Mouse (Mus musculus) forebrain, embryonic 14.5 days (tissue): ENCODE measurements at regions not wholly inside any gene's neighbourhood (a gene's known extent, or its start where the extent isn't known, plus 50 kb on each side); places are given as distances from the start of the nearest gene placed in this dataset.

Experiments
- ATAC-seq: fragments of 200-750 bp; cut with Nextera tagmentation; 2 replicates; pipeline ENCODE4 v1.8.0; 2017; ENCODE audit warnings: mild to moderate bottlenecking, moderate library complexity
- DNase-seq: peaks from one replicate; pipeline ENCODE4 v3.0.0-alpha.2; 2015; ENCODE audit warnings: low spot score
- H3K27ac ChIP-seq: fragments of 300-500 bp; sonication (generic); 2 replicates; pipeline ENCODE4 v1.5.1; 2014; ENCODE audit warnings: low read depth, mild to moderate bottlenecking, control low read depth, low read length, moderate library complexity
- H3K27me3 ChIP-seq: fragments of 300-500 bp; sonication (generic); replicated peaks from 2 replicates; pipeline ENCODE4 v1.6.1; 2014; ENCODE audit warnings: low read length, control low read depth, mixed read lengths; ENCODE audit not compliant: control insufficient read depth, insufficient read depth
- H3K36me3 ChIP-seq: fragments of 300-500 bp; sonication (generic); 2 replicates; pipeline ENCODE4 v1.6.1; 2014; ENCODE audit warnings: low read length, control low read depth; ENCODE audit not compliant: control insufficient read depth, insufficient read depth
- H3K4me1 ChIP-seq: fragments of 300-500 bp; sonication (generic); 2 replicates; pipeline ENCODE4 v1.6.1; 2014; ENCODE audit warnings: antibody characterized with exemption, low read length, control low read depth; ENCODE audit not compliant: control insufficient read depth, insufficient read depth
- H3K4me2 ChIP-seq: fragments of 300-500 bp; sonication (generic); 2 replicates; pipeline ENCODE4 v1.6.1; 2014; ENCODE audit warnings: mild to moderate bottlenecking, control low read depth, low read length
- H3K4me3 ChIP-seq: fragments of 300-500 bp; sonication (generic); 2 replicates; pipeline ENCODE4 v1.5.1; 2014; ENCODE audit warnings: low read depth, low read length, control low read depth
- H3K9ac ChIP-seq: fragments of 300-500 bp; sonication (generic); 2 replicates; pipeline ENCODE4 v1.6.1; 2014; ENCODE audit warnings: mild to moderate bottlenecking, low read length, control low read depth, moderate library complexity
- H3K9me3 ChIP-seq: fragments of 300-500 bp; sonication (generic); replicated peaks from 2 replicates; pipeline ENCODE4 v1.6.1; 2016; ENCODE audit warnings: low read length, control low read depth, mixed read lengths; ENCODE audit not compliant: control insufficient read depth
- WGBS: fragments of 180-500 bp; shearing (Covaris S2); extraction: QIAGEN DNeasy Blood & Tissue Kit; methylation state at CpG from one replicate; pipeline ENCODE4 v1.1.7; 2014; 5-methylcytosine and 5-hydroxymethylcytosine counted together

- no peak for ATAC-seq
- 82% methylated on average over 4 of the region's 4 CpGs for WGBS
- H3K9ac ChIP-seq: no peak overlapping the region
- no peak overlapping the region for H3K27ac ChIP-seq
- H3K36me3 ChIP-seq: no peaks in the 10 kb centered on the region
- no peak for DNase-seq
- no peak overlapping the region for H3K4me3 ChIP-seq
- no peaks in the 10 kb centered on the region for H3K9me3 ChIP-seq
- no peaks in the 10 kb centered on the region for H3K4me1 ChIP-seq
- no peak overlapping the region for H3K4me2 ChIP-seq
- H3K27me3 ChIP-seq: no peaks in the 10 kb centered on the region
Measured at GRCm38 (mm10) chr10:16640136-16640535, 1082.9 kb upstream of the Cited2 start.

GRCm38 (mm10) chr10:16650120-16650519 is 1072.9 kb upstream of the Cited2 start:
- no peak overlapping the region for H3K9ac ChIP-seq
- DNase-seq: no peak
- no peak overlapping the region for H3K27ac ChIP-seq
- no peaks in the 10 kb centered on the region for H3K27me3 ChIP-seq
- no peaks in the 10 kb centered on the region for H3K9me3 ChIP-seq
- no peak overlapping the region for H3K4me3 ChIP-seq
- WGBS: 69% methylated on average over 1 of the region's 1 CpGs
- H3K36me3 ChIP-seq: no peaks in the 10 kb centered on the region
- ATAC-seq: no peak
- H3K4me2 ChIP-seq: no peak overlapping the region
- H3K4me1 ChIP-seq: no peaks in the 10 kb centered on the region

- no peak for DNase-seq
- H3K4me1 ChIP-seq: no peaks in the 10 kb centered on the region
- no peaks in the 10 kb centered on the region for H3K9me3 ChIP-seq
- no peak overlapping the region for H3K4me2 ChIP-seq
- H3K4me3 ChIP-seq: no peak overlapping the region
- no peak overlapping the region for H3K27ac ChIP-seq
- H3K36me3 ChIP-seq: no peaks in the 10 kb centered on the region
- H3K27me3 ChIP-seq: no peaks in the 10 kb centered on the region
- no peak overlapping the region for H3K9ac ChIP-seq
- WGBS: 93% methylated on average over 4 of the region's 4 CpGs
- no peak for ATAC-seq
Measured at GRCm38 (mm10) chr10:16652450-16652849, 1070.6 kb upstream of the Cited2 start.

GRCm38 (mm10) chr10:16664483-16664882 is 1058.5 kb upstream of the Cited2 start:
- ATAC-seq: peak; percentile 67
- H3K27ac ChIP-seq: no peak overlapping the region

GRCm38 (mm10) chr10:16670286-16670685 is 1052.7 kb upstream of the Cited2 start:
- no peaks in the 10 kb centered on the region for H3K36me3 ChIP-seq
- ATAC-seq (no peak), DNase-seq (no peak)
- 71% methylated on average over 2 of the region's 2 CpGs for WGBS
- no peaks in the 10 kb centered on the region for H3K4me1 ChIP-seq
- no peaks in the 10 kb centered on the region for H3K9me3 ChIP-seq
- no peak overlapping the region for H3K4me3 ChIP-seq
- no peaks in the 10 kb centered on the region for H3K27me3 ChIP-seq
- H3K4me2 ChIP-seq: no peak overlapping the region
- no peak overlapping the region for H3K9ac ChIP-seq
- H3K27ac ChIP-seq: no peak overlapping the region

More at GRCm38 (mm10) chr10:16664483-16664882, 1058.5 kb upstream of the Cited2 start:
- peak; percentile 44 for DNase-seq
- H3K36me3 ChIP-seq: no peaks in the 10 kb centered on the region
- H3K9ac ChIP-seq: no peak overlapping the region
- WGBS: 32% methylated on average over 1 of the region's 1 CpGs
- no peak overlapping the region for H3K4me2 ChIP-seq
- no peaks in the 10 kb centered on the region for H3K27me3 ChIP-seq
- H3K4me3 ChIP-seq: no peak overlapping the region
- no peaks in the 10 kb centered on the region for H3K9me3 ChIP-seq
- H3K4me1 ChIP-seq: 0 out of 2 replicates have a peak, but pooled peaks cover 3% of the 10 kb centered on the region

GRCm38 (mm10) chr10:16681001-16681400 is 1042.0 kb upstream of the Cited2 start:
- Histone ChIP-seq H3K27ac (no peak overlapping the region), H3K4me1 (no peaks in the 10 kb centered on the region), H3K4me2 (no peak overlapping the region), H3K36me3 (no peaks in the 10 kb centered on the region), H3K4me3 (no peak overlapping the region), H3K27me3 (no peaks in the 10 kb centered on the region), H3K9me3 (no peaks in the 10 kb centered on the region), H3K9ac (no peak overlapping the region)
- ATAC-seq: no peak
- no peak for DNase-seq
- 86% methylated on average over 3 of the region's 3 CpGs for WGBS

- ATAC-seq: no peak
- WGBS: 95% methylated on average over 1 of the region's 1 CpGs
- H3K27me3 ChIP-seq: no peaks in the 10 kb centered on the region
Measured at GRCm38 (mm10) chr10:16685352-16685751, 1037.7 kb upstream of the Cited2 start.

GRCm38 (mm10) chr10:16706976-16707375 is 1016.0 kb upstream of the Cited2 start:
- H3K9ac ChIP-seq: no peak overlapping the region
- ATAC-seq (no peak), DNase-seq (no peak)
- H3K27ac ChIP-seq: no peak overlapping the region
- H3K27me3 ChIP-seq: no peaks in the 10 kb centered on the region
- no peaks in the 10 kb centered on the region for H3K4me1 ChIP-seq
- H3K4me3 ChIP-seq: no peak overlapping the region
- H3K4me2 ChIP-seq: no peak overlapping the region
- no peaks in the 10 kb centered on the region for H3K9me3 ChIP-seq
- WGBS: 75% methylated on average over 2 of the region's 2 CpGs
- H3K36me3 ChIP-seq: no peaks in the 10 kb centered on the region

More at GRCm38 (mm10) chr10:16685352-16685751, 1037.7 kb upstream of the Cited2 start:
- H3K9ac ChIP-seq: no peak overlapping the region
- no peak overlapping the region for H3K27ac ChIP-seq
- no peaks in the 10 kb centered on the region for H3K4me1 ChIP-seq
- no peak overlapping the region for H3K4me2 ChIP-seq
- H3K36me3 ChIP-seq: no peaks in the 10 kb centered on the region
- DNase-seq: no peak
- H3K9me3 ChIP-seq: no peaks in the 10 kb centered on the region
- H3K4me3 ChIP-seq: no peak overlapping the region

- Histone ChIP-seq H3K9me3 (no peaks in the 10 kb centered on the region), H3K4me2 (no peak overlapping the region), H3K27ac (no peak overlapping the region), H3K4me1 (no peaks in the 10 kb centered on the region), H3K27me3 (no peaks in the 10 kb centered on the region), H3K36me3 (no peaks in the 10 kb centered on the region), H3K9ac (no peak overlapping the region), H3K4me3 (no peak overlapping the region)
- WGBS: 44% methylated on average over 3 of the region's 3 CpGs
- ATAC-seq: peak; percentile 37; the same call in 1 of the 2 replicates
- peak; percentile 28 for DNase-seq
Measured at GRCm38 (mm10) chr10:16713143-16713542, 1009.9 kb upstream of the Cited2 start.
